Mouse (Mus musculus) heart, adult 2 months (tissue): ENCODE measurements at regions not wholly inside any gene's neighbourhood (a gene's known extent, or its start where the extent isn't known, plus 50 kb on each side); places are given as distances from the start of the nearest gene placed in this dataset.

Source experiments
- DNase-seq, 2 experiments: peaks; one replicate each; pipeline ENCODE4 v3.0.0; 2021
- H3K27ac ChIP-seq: fragments of 200-600 bp; 2 replicates; pipeline ENCODE4 v1.8.1; 2022
- H3K27me3 ChIP-seq: fragments of 200-500 bp; 2 replicates; pipeline ENCODE4 v1.6.1; 2012; ENCODE audit warnings: mild to moderate bottlenecking, low read length, inconsistent platforms, mixed read lengths; ENCODE audit not compliant: control insufficient read depth, insufficient read depth
- H3K36me3 ChIP-seq: fragments of 200-500 bp; 2 replicates; pipeline ENCODE4 v1.6.1; 2012; ENCODE audit warnings: low read length, inconsistent platforms; ENCODE audit not compliant: control insufficient read depth, insufficient read depth
- H3K4me1 ChIP-seq: fragments of 200-500 bp; 2 replicates; pipeline ENCODE4 v1.6.1; 2011; ENCODE audit warnings: low read length; ENCODE audit not compliant: control insufficient read depth, insufficient read depth
- H3K4me3 ChIP-seq: fragments of 200-600 bp; 2 replicates; pipeline ENCODE4 v1.8.1; 2022
- H3K79me2 ChIP-seq: fragments of 200-500 bp; replicated peaks from 2 replicates; pipeline ENCODE4 v1.6.1; 2012; ENCODE audit warnings: mild to moderate bottlenecking, inconsistent platforms, low read length, moderate library complexity, mixed read lengths; ENCODE audit not compliant: control insufficient read depth, insufficient read depth
- H3K9ac ChIP-seq: fragments of 200-500 bp; 2 replicates; pipeline ENCODE4 v1.6.1; 2012; ENCODE audit warnings: low read depth, mild to moderate bottlenecking, control low read depth, inconsistent platforms, low read length, mixed read lengths
- CTCF ChIP-seq: fragments of 200-600 bp; IDR thresholded peaks from 2 replicates; pipeline ENCODE4 v1.8.1; 2022; ENCODE audit warnings: antibody characterized with exemption, mild to moderate bottlenecking, moderate library complexity
- EP300 ChIP-seq: fragments of 200-500 bp; IDR thresholded peaks from 2 replicates; pipeline ENCODE4 v1.6.1; 2011; ENCODE audit warnings: low read depth, low read length, control low read depth; ENCODE audit not compliant: insufficient read depth
- POLR2A ChIP-seq: fragments of 200-500 bp; IDR thresholded peaks from 2 replicates; pipeline ENCODE4 v1.6.1; 2011; ENCODE audit warnings: mild to moderate bottlenecking, low read depth, low read length, control low read depth; ENCODE audit not compliant: insufficient read depth
- WGBS: fragments of 180-500 bp; shearing (Covaris S2); methylation state at CpG from one replicate; pipeline ENCODE4 v1.1.7; 2018; 5-methylcytosine and 5-hydroxymethylcytosine counted together
- intact Hi-C: fragments of 180-260 bp; cut with DNase I; formaldehyde crosslinking; loops from one replicate; pipeline ENCODE4 v1.15.1; 2025

DNA sequence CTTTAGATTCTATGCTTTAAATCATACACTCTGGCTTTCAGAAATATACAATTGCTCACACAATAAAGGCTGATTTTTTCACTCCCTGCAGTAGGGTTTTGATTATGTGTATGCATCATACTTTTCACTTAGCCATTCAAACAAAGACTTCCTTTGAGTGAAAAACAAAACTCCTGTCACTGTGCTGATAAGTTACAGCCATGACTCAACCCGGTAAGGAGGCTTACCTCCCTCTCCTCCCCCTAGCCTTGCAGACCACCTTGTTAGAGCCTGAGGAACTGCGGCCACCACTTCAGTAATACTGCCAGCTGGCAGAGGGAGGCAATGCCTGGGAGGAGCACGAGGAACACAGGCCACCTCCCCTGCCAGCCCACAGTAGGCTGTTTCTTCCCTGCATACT, 86.2 kb downstream of the Zfp706 start:
- no peak overlapping the region for H3K27ac ChIP-seq
- peaks cover 3% of the 10 kb centered on the region for H3K4me1 ChIP-seq
- no peak for TF ChIP-seq EP300
- TF ChIP-seq POLR2A = no peak
- TF ChIP-seq CTCF = no peak
- WGBS = 33% methylated on average over 3 of the region's 3 CpGs
- DNase-seq = no peak
- no peaks in the 10 kb centered on the region for H3K79me2 ChIP-seq
- intact Hi-C loops = no loop called here
- H3K27me3 ChIP-seq = no peaks in the 10 kb centered on the region
- no peak overlapping the region for H3K4me3 ChIP-seq
- no peaks in the 10 kb centered on the region for H3K36me3 ChIP-seq
- no peak overlapping the region for H3K9ac ChIP-seq

DNA sequence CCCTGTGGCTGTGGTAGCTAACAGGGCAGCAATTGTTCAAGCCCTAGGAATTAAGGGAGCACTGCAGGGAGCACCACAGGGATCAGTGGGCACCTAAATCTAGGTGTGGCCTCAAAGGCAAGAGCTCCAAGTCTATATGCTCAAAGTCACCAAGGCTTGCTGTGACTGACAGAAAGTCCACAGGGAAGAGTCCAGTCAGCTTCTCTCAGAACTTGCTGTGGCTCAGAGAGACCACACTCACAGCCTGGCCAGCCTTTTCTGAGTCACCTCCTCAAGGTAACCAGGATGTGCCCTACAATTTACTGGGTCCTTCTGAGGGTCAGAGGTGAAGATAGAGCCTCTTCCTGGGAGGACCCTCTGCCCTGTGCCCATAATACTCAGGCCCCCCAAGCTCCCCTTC, 86.7 kb downstream of the Zfp706 start:
- no peak for DNase-seq
- Histone ChIP-seq H3K27ac (no peak overlapping the region), H3K9ac (no peak overlapping the region), H3K36me3 (no peaks in the 10 kb centered on the region), H3K27me3 (no peaks in the 10 kb centered on the region), H3K4me1 (peaks cover 3% of the 10 kb centered on the region), H3K79me2 (no peaks in the 10 kb centered on the region), H3K4me3 (no peak overlapping the region)
- intact Hi-C loops = no loop called here
- TF ChIP-seq POLR2A (no peak), EP300 (no peak), CTCF (no peak)

DNA sequence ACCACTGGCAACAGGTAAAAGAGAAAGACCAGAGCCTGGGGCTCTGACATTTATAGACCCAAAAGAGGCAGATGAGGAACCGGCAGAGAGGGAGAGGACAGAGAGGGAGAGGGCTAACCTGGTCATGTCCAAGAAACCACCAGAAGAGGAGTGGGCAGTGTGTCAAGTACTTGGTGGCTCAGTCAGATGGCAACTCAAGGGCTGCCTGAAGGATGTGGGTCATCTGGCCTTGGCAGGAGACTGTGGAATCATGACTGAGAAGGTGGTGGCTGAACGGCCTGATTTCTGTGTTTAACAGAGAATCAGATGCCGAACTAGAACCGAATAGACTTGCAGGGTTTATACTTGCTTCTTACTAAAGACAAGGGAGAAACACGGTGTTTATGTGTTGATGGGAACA, 87.9 kb downstream of the Zfp706 start:
- DNase-seq = no peak
- H3K4me3 ChIP-seq = no peak overlapping the region
- peaks cover 3% of the 10 kb centered on the region for H3K4me1 ChIP-seq
- no peaks in the 10 kb centered on the region for H3K27me3 ChIP-seq
- H3K79me2 ChIP-seq = no peaks in the 10 kb centered on the region
- TF ChIP-seq POLR2A (no peak), CTCF (no peak), EP300 (no peak)
- no peak overlapping the region for H3K9ac ChIP-seq
- WGBS = 86% methylated on average over 5 of the region's 5 CpGs
- intact Hi-C loops = loop anchor here (2.0 kb wide), 1 partner anchor 37 kb away; no protein-coding TSS in a partner anchor
- H3K27ac ChIP-seq = no peak overlapping the region
- H3K36me3 ChIP-seq = no peaks in the 10 kb centered on the region

DNA sequence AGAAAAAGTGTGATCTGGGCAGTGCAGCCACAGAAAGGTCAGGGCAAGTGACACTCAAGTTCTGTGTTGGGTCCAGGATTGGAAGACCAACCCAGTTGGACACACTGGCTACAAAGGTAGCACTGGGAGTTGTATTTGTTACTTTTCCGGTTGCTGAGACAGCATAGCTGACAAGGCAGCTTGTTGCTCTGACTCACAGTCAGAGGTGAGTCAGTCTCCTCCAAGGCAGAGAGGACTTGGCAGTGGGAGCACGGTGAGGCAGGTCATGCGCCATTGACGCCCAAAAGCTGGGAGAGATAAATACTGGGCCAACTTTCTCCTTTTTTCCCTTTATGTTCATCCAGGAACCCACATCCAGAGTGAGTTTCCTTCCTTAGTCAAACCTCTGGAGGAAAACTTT, 88.4 kb downstream of the Zfp706 start:
- Histone ChIP-seq H3K4me3 (no peak overlapping the region), H3K9ac (no peak overlapping the region), H3K79me2 (no peaks in the 10 kb centered on the region), H3K36me3 (no peaks in the 10 kb centered on the region), H3K27me3 (no peaks in the 10 kb centered on the region), H3K4me1 (peaks cover 2% of the 10 kb centered on the region), H3K27ac (no peak overlapping the region)
- WGBS = 58% methylated on average over 4 of the region's 4 CpGs
- TF ChIP-seq EP300 = no peak
- TF ChIP-seq CTCF = no peak
- no peak for DNase-seq
- intact Hi-C loops = loop anchor here (2.0 kb wide), 1 partner anchor 38 kb away; no protein-coding TSS in a partner anchor

DNA sequence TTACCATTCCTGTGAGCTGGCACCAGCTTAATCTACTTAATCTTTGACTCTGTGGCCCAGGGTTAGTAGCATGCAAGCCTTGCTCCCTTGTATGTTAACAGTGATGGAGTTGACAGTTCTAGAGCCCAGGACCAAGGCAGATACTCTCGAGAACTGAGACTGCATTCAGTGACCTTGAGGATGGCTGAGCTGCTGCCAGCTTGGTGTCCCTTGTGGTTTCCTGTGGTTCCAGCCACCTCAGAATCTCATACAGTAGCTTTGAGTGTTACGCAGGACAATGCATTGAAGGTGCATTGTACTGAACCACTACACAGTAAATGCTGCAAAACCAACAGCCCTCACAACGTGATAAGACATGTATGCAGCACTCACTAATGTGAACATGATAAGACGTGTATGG, 90.6 kb downstream of the Zfp706 start:
- H3K27ac ChIP-seq = no peak overlapping the region
- 48% methylated on average over 4 of the region's 4 CpGs for WGBS

DNA sequence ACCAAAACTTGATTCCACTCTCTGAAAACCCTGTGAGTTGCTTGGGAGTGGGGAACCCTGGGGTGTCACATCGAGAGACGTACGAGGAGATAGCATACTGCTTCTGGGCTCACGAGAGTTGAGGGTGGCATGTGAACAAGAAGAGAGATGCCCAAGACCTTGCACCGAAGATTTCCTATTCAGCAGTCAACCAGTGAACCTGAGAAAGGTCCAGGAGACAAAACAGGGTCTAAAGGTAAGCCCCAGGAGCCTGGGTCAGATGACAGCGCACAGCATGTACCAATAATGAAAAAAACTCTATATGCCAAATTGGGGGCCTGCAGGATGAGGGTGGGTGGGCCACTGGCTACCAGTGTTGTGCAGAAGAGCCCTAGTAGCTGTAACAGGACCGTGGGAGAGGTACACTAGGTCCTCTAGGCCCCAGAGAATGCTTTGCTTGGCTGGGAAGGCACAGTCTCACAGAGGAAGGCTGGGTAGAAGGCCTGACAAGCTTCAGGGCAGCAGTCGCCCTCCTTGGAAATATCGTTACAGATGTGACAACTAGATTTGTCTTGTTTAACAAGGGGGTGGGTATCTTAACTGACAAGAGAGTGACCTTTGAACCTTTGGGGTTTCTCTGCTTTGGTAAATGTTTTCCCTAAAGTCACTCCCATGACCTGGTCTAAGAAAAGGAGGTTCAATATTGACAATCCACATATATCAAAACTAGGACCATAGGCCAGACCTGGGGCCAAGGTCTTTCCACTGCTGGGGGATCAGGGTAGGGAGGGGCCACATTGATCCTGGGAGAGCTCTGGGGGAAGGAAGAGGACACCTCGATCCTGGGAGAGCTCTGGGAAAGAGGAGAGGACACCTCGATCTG, 93.1 kb downstream of the Zfp706 start:
- Histone ChIP-seq H3K4me1 (no peaks in the 10 kb centered on the region), H3K27me3 (no peaks in the 10 kb centered on the region), H3K79me2 (no peaks in the 10 kb centered on the region), H3K36me3 (no peaks in the 10 kb centered on the region), H3K27ac (no peak overlapping the region), H3K9ac (no peak overlapping the region), H3K4me3 (no peak overlapping the region)
- intact Hi-C loops = no loop called here
- DNase-seq = no peak
- TF ChIP-seq CTCF (no peak), POLR2A (no peak), EP300 (no peak)
- WGBS = 96% methylated on average over 11 of the region's 11 CpGs

More for the DNA sequence above, 90.6 kb downstream of the Zfp706 start:
- TF ChIP-seq EP300 = no peak
- no peak for TF ChIP-seq CTCF
- TF ChIP-seq POLR2A = no peak
- intact Hi-C loops = no loop called here
- no peak overlapping the region for H3K9ac ChIP-seq
- no peaks in the 10 kb centered on the region for H3K4me1 ChIP-seq
- H3K27me3 ChIP-seq = no peaks in the 10 kb centered on the region
- no peaks in the 10 kb centered on the region for H3K79me2 ChIP-seq
- H3K36me3 ChIP-seq = no peaks in the 10 kb centered on the region
- H3K4me3 ChIP-seq = no peak overlapping the region
- DNase-seq = no peak
